Mouse (Mus musculus) lung, postnatal 14 days (tissue): Measurements from ENCODE around the gene Tchh.
"Not testable (repeated sequence)": the region's sequence is repeated elsewhere in the genome, so short reads cannot be mapped to it uniquely, and the experiment has no call there.

Experiments used
- DNase-seq: peaks from one replicate; pipeline ENCODE4 v3.0.0; 2021

The Tchh gene

DNA sequence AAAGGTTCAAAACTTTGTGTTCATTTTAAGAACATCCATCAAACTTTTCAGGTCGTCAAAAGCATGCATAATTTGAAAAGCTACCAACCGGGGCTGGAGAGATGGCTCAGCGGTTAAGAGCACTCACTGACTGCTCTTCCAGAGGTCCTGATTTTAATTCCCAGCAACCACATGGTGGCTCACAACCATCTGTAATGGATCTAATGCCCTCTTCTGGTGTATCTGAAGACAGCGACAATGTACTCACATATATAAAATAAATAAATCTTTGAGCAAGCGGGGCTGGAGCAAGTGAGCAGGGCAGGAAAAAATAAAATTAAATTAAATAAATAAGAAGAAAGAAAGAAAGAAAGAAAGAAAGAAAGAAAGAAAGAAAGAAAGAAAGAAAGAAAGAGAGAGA, 52.6 kb downstream of the Tchh start:
- not testable (repeated sequence) for DNase-seq

DNA sequence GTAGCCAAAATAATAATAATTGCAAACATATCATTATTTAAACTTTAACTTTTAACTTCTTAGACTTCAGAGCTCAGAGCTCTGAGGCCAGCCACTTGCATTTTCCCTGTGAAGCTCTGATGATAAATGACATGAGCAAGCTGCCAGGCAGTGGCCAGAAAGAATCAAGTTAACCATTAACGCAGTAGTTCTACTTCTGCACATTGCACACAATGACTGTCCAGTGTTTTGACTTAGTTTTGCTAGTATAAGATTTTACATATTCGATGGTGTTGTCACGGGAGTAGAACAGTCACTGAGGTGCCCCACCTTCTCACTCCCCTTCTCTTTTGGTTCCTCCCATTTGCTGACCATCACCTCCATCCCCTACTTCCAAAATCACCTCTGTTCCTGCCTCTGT, 55.0 kb downstream of the Tchh start:
- no peak for DNase-seq
